Mouse (Mus musculus) embryo, embryonic 11.5 days (tissue): Measurements from ENCODE around the gene Rbpms2.
"Not testable (repeated sequence)": the region's sequence is repeated elsewhere in the genome, so short reads cannot be mapped to it uniquely, and the experiment has no call there.

ENCODE experiments used
- DNase-seq: peaks from one replicate; pipeline ENCODE4 v3.0.0-alpha.2; 2012; ENCODE audit warnings: low read depth, low spot score

The Rbpms2 gene

DNA sequence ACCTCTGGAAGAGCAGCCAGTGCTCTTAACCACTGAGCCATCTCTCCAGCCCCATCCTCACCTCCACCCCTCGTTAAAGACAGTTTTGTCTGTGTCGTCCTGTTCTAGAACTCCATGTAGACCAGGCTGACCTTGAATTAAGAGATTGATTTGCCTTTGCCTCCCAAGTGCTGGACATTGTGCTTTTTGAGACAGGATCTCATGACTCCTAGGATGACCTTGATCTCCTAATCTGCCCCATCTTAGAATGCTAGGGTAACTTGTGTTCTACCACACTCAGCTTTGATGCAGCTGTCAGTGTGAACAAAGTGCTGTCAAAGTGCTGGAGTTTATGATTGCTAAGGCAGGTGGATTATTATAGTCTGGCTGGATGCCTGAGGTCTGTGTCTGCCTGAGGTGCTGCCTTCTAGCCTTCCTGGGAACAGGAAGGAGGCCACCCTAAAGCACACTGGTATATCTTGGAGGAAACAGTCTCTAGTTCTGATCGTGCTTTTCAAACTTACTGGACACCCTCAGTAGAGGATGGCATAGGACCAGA is 25.3 kb downstream of the Rbpms2 start:
- DNase-seq: no peak

DNA sequence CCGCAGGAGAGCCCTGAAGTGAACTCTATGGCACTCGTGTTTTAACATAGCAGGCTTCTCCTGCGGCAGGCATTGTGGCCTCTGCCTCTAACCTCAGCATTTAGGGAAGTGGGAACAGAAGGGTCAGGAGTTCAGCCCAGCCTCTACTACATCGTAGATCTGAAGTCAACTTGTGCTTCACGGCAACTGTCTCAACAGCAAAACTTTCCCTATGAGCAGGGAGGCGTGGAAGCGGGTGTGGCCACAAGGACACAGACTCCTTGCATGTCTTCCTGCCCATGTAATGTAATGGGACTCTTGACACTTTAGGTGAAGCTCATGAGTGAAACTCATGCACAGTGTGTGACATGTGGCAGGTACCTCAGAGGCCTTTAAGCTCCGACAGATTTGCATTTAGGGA is 26.1 kb downstream of the Rbpms2 start:
- DNase-seq: no peak

DNA sequence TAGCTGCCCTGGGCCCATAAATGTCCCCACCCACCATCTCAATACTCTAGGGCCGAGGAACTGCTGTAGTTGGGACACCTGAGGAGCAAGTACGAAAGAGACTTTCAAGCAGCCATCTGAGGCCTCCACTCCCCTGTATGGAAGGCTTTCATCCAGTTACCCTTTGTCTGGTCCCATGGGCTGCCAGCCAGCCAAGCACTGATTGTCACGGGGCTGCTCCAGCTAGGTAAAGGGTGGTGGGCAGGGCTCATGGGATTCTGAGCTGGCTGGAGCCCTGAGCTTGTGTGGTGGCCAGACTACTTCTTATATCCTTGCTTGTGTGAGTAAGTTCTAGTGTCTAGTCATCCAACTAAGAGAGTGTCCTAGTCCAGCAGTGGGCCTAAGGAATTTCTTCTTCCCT is 27.8 kb downstream of the Rbpms2 start:
- no peak for DNase-seq

DNA sequence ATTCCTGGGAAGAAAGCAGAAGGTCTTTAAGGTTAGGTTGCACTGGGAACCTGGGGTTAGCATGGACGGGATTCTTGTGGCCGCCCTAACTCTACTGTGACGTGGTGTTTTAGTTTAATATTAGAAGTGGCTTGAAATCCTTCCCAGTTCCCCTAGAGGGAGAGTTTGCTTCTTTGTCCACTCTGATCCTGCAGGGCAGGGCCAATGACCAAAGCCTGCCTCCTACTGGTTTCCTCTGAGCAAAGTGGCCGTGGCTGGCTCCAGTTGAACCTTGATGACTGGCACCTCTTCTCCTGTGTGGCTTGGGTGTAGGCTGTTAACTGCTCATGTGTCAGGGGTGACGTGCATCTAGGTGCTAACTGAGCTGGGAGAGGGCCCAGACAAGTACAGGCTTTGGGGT is 31.6 kb downstream of the Rbpms2 start:
- no peak for DNase-seq

DNA sequence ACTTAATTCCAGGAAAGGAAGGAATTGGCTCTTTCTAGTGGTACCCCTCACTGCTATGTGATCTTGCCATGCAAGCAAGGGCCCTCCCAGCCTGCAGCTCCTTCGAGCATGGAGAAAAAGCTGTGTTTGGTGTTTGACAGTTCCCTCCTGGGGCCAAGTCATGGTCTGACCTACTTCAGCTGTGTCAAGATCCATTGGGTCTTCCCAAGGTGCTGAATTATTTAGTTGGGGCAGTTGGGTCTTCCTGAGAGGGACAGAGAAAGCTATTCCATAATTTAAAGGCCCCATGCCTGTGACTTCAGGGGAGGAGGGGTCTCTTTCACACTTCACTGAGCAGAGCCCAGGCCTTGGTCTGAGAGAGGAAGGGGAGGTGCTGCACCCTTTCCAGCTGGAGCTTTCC is 32.0 kb downstream of the Rbpms2 start:
- no peak for DNase-seq

DNA sequence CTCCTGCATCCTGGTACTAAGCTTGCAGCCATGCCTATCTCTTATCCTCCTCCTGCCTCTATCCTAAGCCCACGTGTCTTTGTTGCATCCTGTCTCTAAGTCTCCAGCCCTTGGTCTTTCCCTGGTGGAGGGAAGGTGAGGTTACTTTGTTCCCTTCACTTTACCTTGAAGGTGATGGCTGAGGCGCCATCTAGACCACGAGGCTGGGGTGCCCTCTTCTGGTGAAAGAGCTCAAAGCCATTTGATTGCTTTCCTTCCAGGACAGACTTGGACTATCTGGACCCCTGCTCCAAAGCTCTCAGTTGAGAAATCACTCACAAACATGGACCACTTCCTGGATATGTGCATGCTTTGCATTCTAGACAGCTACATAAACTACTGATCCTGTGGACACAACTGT is 34.7 kb downstream of the Rbpms2 start:
- DNase-seq: no peak

DNA sequence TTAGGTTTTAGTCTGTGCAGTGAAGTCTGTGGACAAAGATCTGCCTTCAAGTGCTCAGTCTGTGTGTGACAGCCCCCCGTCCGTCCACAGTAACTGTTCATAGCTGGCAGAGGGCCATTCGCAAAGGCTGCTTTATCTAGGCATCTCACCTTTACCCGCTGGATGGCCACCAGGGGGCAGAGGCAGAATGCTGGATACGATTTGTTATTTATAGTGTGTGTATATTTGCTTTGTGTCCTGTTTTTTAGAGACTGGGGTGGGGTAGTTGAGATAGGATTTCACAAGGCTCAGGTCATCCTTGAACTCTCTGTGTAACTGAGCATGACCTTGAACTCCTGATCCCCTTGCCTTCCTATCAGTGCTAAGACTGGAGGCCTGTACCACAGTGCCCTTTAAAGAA is 36.6 kb downstream of the Rbpms2 start:
- DNase-seq: peak; percentile 44

DNA sequence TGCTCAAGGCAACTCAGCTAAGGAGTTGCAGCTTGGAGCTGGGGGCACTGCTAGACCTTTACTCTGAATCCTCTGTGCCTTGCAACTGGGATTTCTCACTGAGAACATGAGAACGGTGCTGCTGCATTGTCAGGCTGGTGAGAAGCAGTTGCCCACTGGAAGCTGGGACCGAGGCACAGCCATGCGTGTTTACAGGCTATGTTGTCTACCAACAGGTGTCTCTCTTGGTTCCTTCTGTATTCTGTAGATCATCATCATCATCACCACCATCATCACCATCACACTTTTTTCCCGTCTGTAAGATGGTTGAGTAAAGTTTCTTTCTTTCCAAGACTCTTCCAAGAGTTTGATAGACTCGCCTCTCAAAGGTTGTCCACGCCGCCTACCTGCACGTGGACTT is 38.3 kb downstream of the Rbpms2 start, which contains the start of gene Oaz2:
TSS of gene Oaz2 (plus strand) at position 301 of the 400 bp plus-strand sequence.
- DNase-seq: no peak

DNA sequence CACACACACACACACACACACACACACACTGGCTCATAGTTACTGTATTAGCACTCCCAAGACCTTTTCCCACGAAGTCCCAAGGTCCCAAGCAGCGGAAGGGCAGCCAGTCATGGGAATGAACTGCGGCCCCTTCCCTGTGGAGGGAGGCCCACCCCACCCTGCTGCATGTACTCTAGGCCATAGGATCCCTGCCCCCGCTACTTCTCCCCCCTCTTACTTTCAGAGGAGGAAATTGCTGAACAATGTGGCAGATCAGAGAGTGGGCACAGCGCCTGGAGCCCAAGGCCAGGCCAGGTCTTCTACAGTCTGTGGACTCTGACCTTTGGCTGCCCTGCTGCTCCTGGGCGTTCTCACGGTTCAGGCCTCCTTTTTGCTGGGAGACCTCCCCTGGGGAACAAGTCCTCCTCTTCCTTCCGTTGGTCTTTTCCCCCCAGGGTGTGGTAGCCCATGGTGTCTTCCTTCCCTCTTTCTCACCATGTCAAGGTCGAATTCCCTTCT is 42.0 kb downstream of the Rbpms2 start:
- DNase-seq: no peak

DNA sequence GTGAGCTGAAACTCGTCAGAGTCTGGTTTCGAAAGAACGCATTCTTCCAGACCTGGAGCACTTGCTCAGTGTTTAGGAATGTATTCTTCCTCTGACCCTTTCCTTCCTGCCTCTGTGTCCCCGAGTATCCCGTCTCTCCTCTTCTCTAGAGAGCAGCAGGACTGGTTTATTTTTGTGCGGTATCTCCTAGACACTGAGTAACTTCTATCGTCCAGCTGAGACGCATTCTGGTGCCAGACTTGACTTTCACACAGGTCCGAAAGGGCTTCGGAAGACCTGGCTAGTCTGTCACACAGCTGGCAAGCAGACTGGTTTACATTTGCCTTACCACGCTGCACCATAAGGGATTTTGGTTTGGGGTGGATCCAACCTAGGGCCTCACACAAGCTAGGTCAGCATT is 43.5 kb downstream of the Rbpms2 start:
- DNase-seq: no peak

DNA sequence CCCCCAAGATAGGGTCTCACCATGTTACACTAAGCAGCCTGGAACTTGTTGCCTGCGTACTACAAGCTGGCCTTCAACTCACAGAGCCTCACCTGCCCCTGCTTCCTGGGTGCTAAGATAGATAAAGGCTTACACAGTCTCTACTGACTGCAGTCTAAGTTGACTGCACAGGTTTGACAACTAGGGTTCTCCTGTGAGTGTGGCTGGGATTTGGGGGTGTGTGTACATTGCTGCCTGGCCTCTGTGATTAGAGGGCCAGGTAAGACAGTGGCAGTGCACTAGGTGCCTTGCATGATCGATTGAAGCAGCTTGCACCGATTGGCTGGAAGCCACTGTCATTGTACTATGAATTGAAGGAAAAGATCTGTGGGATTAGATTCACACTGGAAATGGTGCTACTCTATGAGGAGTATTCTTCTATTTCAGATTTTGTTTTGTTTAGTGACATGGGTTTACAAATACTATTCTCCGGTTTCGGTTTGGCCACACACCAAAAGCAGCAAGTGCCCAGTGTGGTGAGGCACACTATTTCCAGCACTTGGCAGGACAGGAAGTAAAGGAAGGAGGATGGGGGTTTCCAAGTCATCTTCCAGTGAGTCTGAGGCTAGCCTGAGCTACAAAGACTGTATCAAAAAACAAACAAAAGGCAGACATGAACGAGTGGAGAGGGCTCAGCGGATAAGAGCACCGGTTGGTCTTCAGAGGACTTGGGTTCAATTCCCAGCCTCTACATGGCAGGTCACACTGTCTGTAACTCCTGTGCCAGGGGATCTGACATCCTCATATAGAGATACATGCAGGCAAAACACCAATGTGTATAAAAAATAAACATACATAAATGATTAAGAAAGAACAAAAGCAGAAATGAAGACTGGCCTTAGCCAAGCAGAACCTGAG is 46.3 kb downstream of the Rbpms2 start:
- DNase-seq: no peak

DNA sequence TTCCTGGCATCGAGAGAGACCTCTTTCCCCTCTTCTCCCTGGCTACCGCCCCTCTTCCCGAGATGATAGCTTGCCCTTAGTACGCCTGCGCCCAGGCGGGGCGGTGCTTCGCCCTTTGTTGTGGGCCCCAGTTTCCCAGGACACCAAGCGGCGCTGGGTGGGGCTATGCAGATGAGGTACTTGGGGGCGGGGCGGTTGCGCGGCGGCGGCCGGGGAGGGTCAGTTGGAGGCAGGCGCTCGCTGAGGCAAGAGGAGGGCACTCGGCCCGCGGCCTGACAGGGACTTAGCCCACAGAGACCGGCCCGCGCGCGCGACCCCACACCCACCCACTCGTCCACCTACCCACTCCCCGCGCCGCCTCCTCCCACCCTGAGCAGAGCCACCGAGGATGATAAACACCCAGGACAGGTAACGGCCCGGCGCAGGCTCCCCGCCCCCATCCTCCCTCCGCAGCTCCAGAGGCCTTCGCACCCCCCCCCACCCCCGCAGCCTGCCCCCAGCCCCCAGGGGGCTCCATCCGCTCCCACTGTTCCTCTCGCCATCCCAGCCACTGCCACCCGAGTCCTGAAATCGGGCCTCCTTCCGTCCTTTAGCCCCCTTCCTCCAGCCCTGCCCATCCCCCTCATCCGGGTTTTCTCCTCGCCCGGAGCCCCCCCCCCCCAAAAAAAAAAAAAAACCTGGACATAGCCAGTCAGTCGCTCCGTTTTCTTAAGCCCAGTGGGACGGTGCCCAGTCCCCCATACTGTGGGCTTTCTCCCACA is 47.1 kb downstream of the Rbpms2 start:
- DNase-seq: peak; percentile 95

DNA sequence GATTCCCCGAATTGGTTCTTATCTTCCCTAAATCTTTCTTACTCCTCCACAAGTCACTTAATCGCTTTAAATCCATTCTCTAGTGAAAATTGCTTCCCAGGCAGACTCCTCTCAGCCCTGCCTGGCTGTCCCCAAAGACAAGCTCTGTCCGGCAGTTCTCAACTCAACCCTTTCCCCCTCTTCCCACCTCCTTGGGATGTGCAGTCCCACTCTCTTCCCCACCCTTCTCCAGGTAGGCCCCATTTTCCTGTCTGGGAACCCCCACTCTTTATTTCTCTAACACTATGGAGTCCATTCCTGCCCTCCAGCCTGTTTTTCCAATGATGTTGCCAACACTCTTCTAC is 47.6 kb downstream of the Rbpms2 start:
- DNase-seq: no peak

DNA sequence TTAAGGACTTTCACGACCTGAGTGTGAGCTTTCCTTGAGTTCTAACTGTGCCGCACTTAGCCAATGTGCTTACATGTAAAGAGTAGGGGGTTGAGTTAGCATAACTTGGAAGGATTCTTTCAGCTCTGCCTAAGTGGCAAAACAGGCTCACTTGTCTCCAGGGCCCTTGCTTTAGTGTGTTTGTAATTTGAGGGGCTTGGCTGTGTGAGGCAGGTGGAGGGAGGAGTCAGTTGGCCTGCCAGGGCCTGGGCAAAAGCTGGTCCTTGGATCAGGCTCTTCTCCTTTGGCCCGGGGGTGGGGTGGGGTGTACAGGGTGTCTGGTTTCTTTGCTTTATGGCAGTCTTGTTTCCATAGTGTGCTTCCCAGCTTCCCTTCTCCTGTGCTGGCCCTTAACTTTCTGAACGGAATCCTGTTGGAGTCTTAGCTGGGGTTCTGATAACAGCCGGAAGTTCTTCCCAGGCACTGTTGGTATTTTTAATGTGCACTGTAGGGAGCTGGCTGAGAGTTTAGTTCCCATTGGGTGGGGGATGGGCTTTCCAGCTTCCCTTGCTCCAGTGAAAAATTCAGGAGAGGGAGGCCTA is 49.8 kb downstream of the Rbpms2 start:
- DNase-seq: no peak

DNA sequence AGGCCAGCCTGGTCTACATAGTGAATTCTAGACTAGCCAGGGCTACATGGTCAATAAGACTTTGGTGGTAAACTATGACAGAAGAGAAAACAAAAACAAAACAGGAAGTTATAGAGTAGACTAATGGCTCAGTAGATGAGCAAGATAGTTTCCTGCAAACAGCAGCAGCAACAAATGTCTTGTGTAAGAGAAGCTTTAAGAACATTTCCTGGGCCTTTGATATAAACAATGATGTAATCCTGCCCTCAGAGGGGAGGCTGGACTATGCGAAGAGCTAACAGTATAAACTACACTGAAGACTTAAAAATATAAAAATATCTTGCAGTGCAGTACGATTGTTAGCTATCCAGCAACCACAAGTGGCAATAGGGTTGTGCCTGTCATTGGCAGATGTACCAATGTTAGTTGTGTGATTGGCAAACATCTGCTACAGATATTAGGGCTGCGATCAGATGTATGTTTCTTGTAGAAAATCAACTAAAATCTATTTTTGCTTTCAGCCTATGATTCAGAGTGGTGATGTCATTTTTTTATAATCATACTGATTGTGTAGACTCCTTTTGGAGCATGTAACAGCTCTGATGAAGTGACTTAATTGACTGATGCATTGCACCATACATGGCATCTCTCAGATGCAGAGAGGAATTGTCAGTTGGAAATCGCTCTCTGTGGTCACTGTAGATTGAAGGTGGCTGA is 51.6 kb downstream of the Rbpms2 start:
- no peak for DNase-seq

DNA sequence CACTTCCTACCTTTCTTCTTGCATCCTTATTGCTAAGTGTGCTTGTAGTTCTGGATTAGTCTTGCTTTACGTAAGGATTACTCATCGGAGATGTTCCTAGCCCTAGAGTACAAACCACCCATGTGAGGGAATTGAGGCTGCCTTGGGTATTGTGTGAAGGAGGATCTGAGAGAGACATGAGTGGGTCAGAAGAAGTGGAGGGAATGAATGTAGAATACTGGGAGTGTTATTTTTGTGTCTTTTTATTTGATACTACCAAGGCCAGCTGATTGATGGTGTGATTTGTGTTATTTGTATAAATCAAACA is 52.1 kb downstream of the Rbpms2 start:
- DNase-seq: no peak

DNA sequence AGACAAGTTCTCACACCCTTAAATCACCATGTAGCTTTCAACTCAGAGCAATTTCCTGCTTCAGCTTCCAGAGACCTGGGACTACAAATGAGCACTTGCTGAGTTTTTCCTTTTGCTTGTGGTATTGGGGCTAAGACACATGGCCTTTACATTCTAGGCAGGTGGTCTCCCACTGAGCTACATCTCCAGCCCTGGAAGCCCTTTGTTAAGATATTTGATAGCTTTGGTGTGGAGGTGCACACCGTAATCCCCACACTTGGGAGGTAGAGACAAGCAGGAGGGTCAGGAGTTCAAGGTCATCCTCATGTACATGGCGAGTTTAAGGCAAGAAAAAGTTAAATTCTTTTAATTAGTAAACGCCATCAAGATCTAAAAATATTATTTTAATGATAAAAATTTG is 52.7 kb downstream of the Rbpms2 start:
- no peak for DNase-seq

DNA sequence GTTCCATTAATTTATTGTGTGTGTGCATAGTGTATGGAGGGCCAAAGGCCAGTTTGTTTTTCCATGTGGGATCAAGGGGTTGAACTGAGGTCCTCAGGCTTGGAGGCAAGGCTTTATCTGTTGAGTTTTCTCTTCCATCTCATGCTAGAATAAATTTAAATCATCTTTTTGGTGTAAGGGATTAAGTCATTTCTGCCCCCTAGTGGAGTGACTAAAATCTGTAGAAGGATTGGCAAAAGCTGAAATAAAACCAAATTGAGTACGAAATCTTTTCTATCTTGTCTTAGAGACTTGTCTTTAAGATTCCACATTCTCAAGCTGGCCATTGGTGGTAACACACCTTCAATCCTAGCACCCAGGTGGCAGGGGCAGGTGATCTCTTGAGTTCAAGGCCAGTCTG is 53.5 kb downstream of the Rbpms2 start:
- no peak for DNase-seq

DNA sequence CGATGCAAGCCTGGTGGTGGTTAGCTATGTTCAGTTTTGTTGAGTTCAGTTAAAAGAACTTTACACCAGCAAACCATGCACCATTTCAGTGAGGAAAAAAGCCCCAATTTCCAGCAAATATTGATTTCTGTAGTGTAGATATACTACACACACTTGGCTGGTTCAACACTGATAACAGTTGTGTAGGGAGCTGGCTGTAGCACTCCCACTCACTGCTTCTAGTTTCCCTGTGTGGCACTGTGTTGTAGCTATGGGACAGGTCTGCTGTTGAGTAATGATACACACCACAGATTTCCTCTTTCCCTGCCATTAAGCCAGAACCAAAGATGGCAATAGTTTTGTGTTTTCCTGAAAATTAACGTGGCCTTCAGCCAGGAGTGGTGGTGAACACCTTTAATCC is 55.3 kb downstream of the Rbpms2 start:
- DNase-seq: no peak

DNA sequence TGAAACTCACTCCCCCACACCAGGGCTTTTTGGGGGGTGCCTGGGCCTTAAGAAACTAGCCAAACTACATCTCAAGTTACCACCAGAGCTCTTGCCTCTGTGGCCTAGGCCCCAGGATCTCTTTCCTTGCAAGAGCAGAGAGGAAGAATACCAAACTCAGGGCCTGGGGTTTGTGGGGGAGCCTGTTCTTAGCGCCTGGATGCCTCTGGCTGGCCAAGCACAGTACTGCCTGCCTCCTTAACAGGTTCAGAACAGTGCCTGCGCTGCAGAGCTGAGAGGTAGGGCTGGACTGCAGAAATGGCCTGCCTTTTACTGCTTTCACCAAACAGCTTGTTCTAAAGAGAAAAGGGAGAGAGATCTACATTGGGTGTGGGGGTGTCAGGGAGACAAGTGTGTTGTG is 60.4 kb downstream of the Rbpms2 start:
- DNase-seq: not testable (repeated sequence)

DNA sequence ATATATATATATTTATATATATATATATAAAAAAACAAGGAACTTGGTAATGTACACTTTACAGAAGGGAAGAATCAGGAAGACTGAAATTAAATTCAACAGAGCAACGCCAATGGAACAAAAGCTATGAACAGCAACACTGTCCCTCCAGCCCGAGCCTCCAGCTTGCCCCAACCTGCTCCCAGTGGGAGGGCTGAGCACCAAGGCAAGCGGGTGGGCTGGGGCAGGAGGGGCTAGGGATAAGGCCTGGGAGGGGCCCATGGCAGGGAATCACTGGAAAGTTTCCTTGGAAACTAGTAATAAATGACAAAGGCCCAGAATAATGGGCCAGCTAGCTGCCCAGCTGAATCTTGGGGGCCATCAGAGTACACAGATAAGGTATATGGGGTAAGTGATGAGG is 63.0 kb downstream of the Rbpms2 start:
- no peak for DNase-seq
